9 mouse cellular contexts compared by ENCODE assay signal in genomic region chr5:24261098-24261497, GRCm38 (mm10).
DNase-seq lines count a peak whose midpoint lies in the region; ATAC-seq and TF ChIP-seq lines count a peak whose summit lies in the region.
"Had no signal": no experiment of that assay in that cellular context is flagged by ENCODE, and none has a peak within 500 bp of the region (broad histone marks: within the 10 kb centered on the region; RNA-seq: fewer than 3 reads in every experiment).

No protein-coding gene starts in this region.

- peak; percentile 84 for DNase-seq in ES-CJ7 (ENCODE audit: low read depth, low spot score)
- peak; percentile 82 for DNase-seq in heart, postnatal 0 days (ENCODE audit: low spot score)
- peak; percentile 75 for DNase-seq in layer of hippocampus, adult 11-12 months (ENCODE audit: low spot score)
- peak; percentile 83 for DNase-seq in lung, postnatal 10 days
- DNase-seq in ovary, postnatal 14 days (ENCODE audit: low spot score), result peak; percentile 62
- peak; percentile 18 to 51 for DNase-seq in thymus, postnatal 10 days (ENCODE audit: low spot score in 2 of 2)

- ATAC-seq in erythroblast, adult 5-6 weeks (replicated peaks; ENCODE audit: low FRiP score, poor library complexity, severe bottlenecking), result 0 out of 2 replicates have a peak, but pooled peaks have one; percentile 64
- peak; percentile 72 for ATAC-seq in heart, postnatal 0 days (ENCODE audit: insufficient read depth, low read depth)

- peak; percentile 80 for TF ChIP-seq CTCF in bone marrow macrophage, adult 2 months (IDR thresholded peaks at IDR 0.05; ENCODE audit: low read depth, low read length)
- TF ChIP-seq CTCF in heart, postnatal 0 days (IDR thresholded peaks at IDR 0.05; ENCODE audit: low read depth), result peak; percentile 95

- H3K9me3 ChIP-seq in heart, postnatal 0 days (replicated peaks; ENCODE audit: control insufficient read depth, low read length), result no peaks in the 10 kb centered on the region

- no peaks in the 10 kb centered on the region for H3K36me3 ChIP-seq in heart, postnatal 0 days (replicated peaks; ENCODE audit: control insufficient read depth, insufficient read depth, low read length)
- H3K36me3 ChIP-seq: limb, embryonic 12.5 days had no signal

- TF ChIP-seq EP300 in heart, postnatal 0 days (IDR thresholded peaks at IDR 0.05; ENCODE audit: low read depth), result no peak

- no peak overlapping the region for H3K4me2 ChIP-seq in heart, postnatal 0 days (ENCODE audit: low read depth, low read length)
- H3K4me2 ChIP-seq: limb, embryonic 12.5 days had no signal

- peaks cover 43% of the 10 kb centered on the region for H3K4me1 ChIP-seq in bone marrow macrophage, adult 2 months (ENCODE audit: control insufficient read depth, insufficient read depth, low read length)
- peaks cover 8% of the 10 kb centered on the region for H3K4me1 ChIP-seq in heart, postnatal 0 days (ENCODE audit: control insufficient read depth, insufficient read depth)

- no peak overlapping the region for H3K4me3 ChIP-seq in bone marrow macrophage, adult 2 months (ENCODE audit: insufficient read depth, low read length)
- no peak overlapping the region for H3K4me3 ChIP-seq in heart, postnatal 0 days (ENCODE audit: low read depth, low read length)
- H3K4me3 ChIP-seq: limb, embryonic 12.5 days had no signal

- WGBS in heart, postnatal 0 days, result 5% methylated on average over 7 of the region's 7 CpGs

- no peak for TF ChIP-seq POLR2A in bone marrow macrophage, adult 2 months (IDR thresholded peaks at IDR 0.05; ENCODE audit: borderline replicate concordance, low read depth, low read length)

- no peaks in the 10 kb centered on the region for H3K27me3 ChIP-seq in heart, postnatal 0 days (ENCODE audit: control insufficient read depth, insufficient read depth, low read length)

- H3K9ac ChIP-seq in heart, postnatal 0 days (replicated peaks; ENCODE audit: low read depth, low read length), result no peak overlapping the region
- H3K9ac ChIP-seq: limb, embryonic 12.5 days had no signal

- no peak overlapping the region for H3K27ac ChIP-seq in bone marrow macrophage, adult 2 months (ENCODE audit: insufficient read depth, low read depth, low read length)
- H3K27ac ChIP-seq in heart, postnatal 0 days (ENCODE audit: low read depth), result no peak overlapping the region
